ENCODE assay signal across 17 mouse cellular contexts in genomic region chr5:117658641-117659040, GRCm38 (mm10).
DNase-seq lines count a peak whose midpoint lies in the region; ATAC-seq and TF ChIP-seq lines count a peak whose summit lies in the region.
"Had no signal": no experiment of that assay in that cellular context is flagged by ENCODE, and none has a peak within 500 bp of the region (broad histone marks: within the 10 kb centered on the region; RNA-seq: fewer than 3 reads in every experiment).

No protein-coding gene starts in this region.

- no peak overlapping the region for H3K4me2 ChIP-seq in hindbrain, postnatal 0 days (ENCODE audit: low read depth, low read length)
- no peak overlapping the region for H3K4me2 ChIP-seq in hindbrain, embryonic 16.5 days (ENCODE audit: low read length)
- H3K4me2 ChIP-seq in midbrain, embryonic 16.5 days (ENCODE audit: low read length): no peak overlapping the region
- no peak overlapping the region for H3K4me2 ChIP-seq in midbrain, embryonic 13.5 days (replicated peaks)
- no peak overlapping the region for H3K4me2 ChIP-seq in embryonic facial prominence, embryonic 14.5 days (ENCODE audit: low read depth, low read length)
- H3K4me2 ChIP-seq: embryonic facial prominence, embryonic 13.5 days; liver, embryonic 12.5 days had no signal

- no peaks in the 10 kb centered on the region for H3K9me3 ChIP-seq in hindbrain, postnatal 0 days (ENCODE audit: low read length)
- no peaks in the 10 kb centered on the region for H3K9me3 ChIP-seq in hindbrain, embryonic 16.5 days (ENCODE audit: control insufficient read depth, low read length)
- H3K9me3 ChIP-seq in midbrain, embryonic 16.5 days (replicated peaks; ENCODE audit: control insufficient read depth, low read length, poor library complexity, severe bottlenecking): no peaks in the 10 kb centered on the region
- no peaks in the 10 kb centered on the region for H3K9me3 ChIP-seq in midbrain, embryonic 13.5 days
- H3K9me3 ChIP-seq in embryonic facial prominence, embryonic 14.5 days (ENCODE audit: control insufficient read depth, low read length): no peaks in the 10 kb centered on the region
- H3K9me3 ChIP-seq: embryonic facial prominence, embryonic 13.5 days; forebrain, embryonic 10.5 days; liver, embryonic 12.5 days; megakaryocyte, embryonic 14.5 days had no signal

- no peaks in the 10 kb centered on the region for H3K4me1 ChIP-seq in hindbrain, postnatal 0 days (ENCODE audit: insufficient read depth, low read length)
- no peaks in the 10 kb centered on the region; the same call in 1 of the 2 replicates for H3K4me1 ChIP-seq in hindbrain, embryonic 16.5 days (ENCODE audit: control insufficient read depth, insufficient read depth, low read depth, low read length)
- peaks cover 10% of the 10 kb centered on the region; the same call in 1 of the 2 replicates for H3K4me1 ChIP-seq in midbrain, embryonic 16.5 days (ENCODE audit: control insufficient read depth, insufficient read depth, low read length)
- 0 out of 2 replicates have a peak, but pooled peaks cover 3% of the 10 kb centered on the region for H3K4me1 ChIP-seq in midbrain, embryonic 13.5 days (replicated peaks)
- H3K4me1 ChIP-seq in embryonic facial prominence, embryonic 14.5 days (ENCODE audit: control insufficient read depth, insufficient read depth, low read length): no peaks in the 10 kb centered on the region
- H3K4me1 ChIP-seq: embryonic facial prominence, embryonic 13.5 days; liver, embryonic 12.5 days; megakaryocyte, embryonic 14.5 days had no signal

- no peaks in the 10 kb centered on the region for H3K36me3 ChIP-seq in hindbrain, postnatal 0 days (ENCODE audit: insufficient read depth, low read length)
- no peaks in the 10 kb centered on the region for H3K36me3 ChIP-seq in hindbrain, embryonic 16.5 days (ENCODE audit: control insufficient read depth, insufficient read depth, low read length)
- no peaks in the 10 kb centered on the region for H3K36me3 ChIP-seq in midbrain, embryonic 16.5 days (ENCODE audit: control insufficient read depth, insufficient read depth, low read length)
- H3K36me3 ChIP-seq in midbrain, embryonic 13.5 days: no peaks in the 10 kb centered on the region
- H3K36me3 ChIP-seq in embryonic facial prominence, embryonic 14.5 days (ENCODE audit: control insufficient read depth, insufficient read depth, low read length): no peaks in the 10 kb centered on the region
- H3K36me3 ChIP-seq: embryonic facial prominence, embryonic 13.5 days; forebrain, embryonic 10.5 days; liver, embryonic 12.5 days had no signal

- H3K4me3 ChIP-seq in hindbrain, postnatal 0 days (ENCODE audit: low read length): no peak overlapping the region
- no peak overlapping the region for H3K4me3 ChIP-seq in hindbrain, embryonic 16.5 days (ENCODE audit: low read length)
- H3K4me3 ChIP-seq in midbrain, embryonic 16.5 days (ENCODE audit: low read depth, low read length): no peak overlapping the region
- H3K4me3 ChIP-seq in midbrain, embryonic 13.5 days (replicated peaks): no peak overlapping the region
- no peak overlapping the region for H3K4me3 ChIP-seq in embryonic facial prominence, embryonic 14.5 days (ENCODE audit: low read depth, low read length)
- H3K4me3 ChIP-seq: embryonic facial prominence, embryonic 13.5 days; forebrain, embryonic 10.5 days; liver, embryonic 12.5 days; megakaryocyte, embryonic 14.5 days had no signal

- 29% methylated on average over 6 of the region's 6 CpGs for WGBS in hindbrain, postnatal 0 days
- WGBS in hindbrain, embryonic 16.5 days: 20% methylated on average over 6 of the region's 6 CpGs
- WGBS in midbrain, embryonic 16.5 days: 19% methylated on average over 6 of the region's 6 CpGs
- 32% methylated on average over 6 of the region's 6 CpGs for WGBS in midbrain, embryonic 13.5 days
- 21% methylated on average over 6 of the region's 6 CpGs for WGBS in embryonic facial prominence, embryonic 14.5 days

- TF ChIP-seq CTCF in hindbrain, postnatal 0 days (IDR thresholded peaks at IDR 0.05; ENCODE audit: low read depth): peak; percentile 22

- no peak overlapping the region for H3K9ac ChIP-seq in hindbrain, postnatal 0 days (replicated peaks; ENCODE audit: low read length)
- H3K9ac ChIP-seq in hindbrain, embryonic 16.5 days (ENCODE audit: low read depth, low read length): no peak overlapping the region
- no peak overlapping the region for H3K9ac ChIP-seq in midbrain, embryonic 16.5 days (ENCODE audit: low read depth, low read length)
- no peak overlapping the region for H3K9ac ChIP-seq in midbrain, embryonic 13.5 days (replicated peaks)
- H3K9ac ChIP-seq in embryonic facial prominence, embryonic 14.5 days (ENCODE audit: low read depth, low read length): no peak overlapping the region
- H3K9ac ChIP-seq: embryonic facial prominence, embryonic 13.5 days; liver, embryonic 12.5 days had no signal

- no peak overlapping the region for H3K27ac ChIP-seq in hindbrain, postnatal 0 days
- no peak overlapping the region for H3K27ac ChIP-seq in hindbrain, embryonic 16.5 days (ENCODE audit: low read depth, low read length)
- H3K27ac ChIP-seq in midbrain, embryonic 16.5 days (ENCODE audit: low read length): peak overlapping the region; percentile 40; the same call in 1 of the 2 replicates
- H3K27ac ChIP-seq in midbrain, embryonic 13.5 days: no peak overlapping the region
- H3K27ac ChIP-seq in embryonic facial prominence, embryonic 14.5 days (replicated peaks; ENCODE audit: low read depth, low read length): no peak overlapping the region
- H3K27ac ChIP-seq: embryonic facial prominence, embryonic 13.5 days; forebrain, embryonic 10.5 days; liver, embryonic 12.5 days had no signal

- H3K27me3 ChIP-seq in hindbrain, postnatal 0 days (ENCODE audit: insufficient read depth, low read length): no peaks in the 10 kb centered on the region
- H3K27me3 ChIP-seq in hindbrain, embryonic 16.5 days (replicated peaks; ENCODE audit: control insufficient read depth, insufficient read depth, low read length): no peaks in the 10 kb centered on the region
- H3K27me3 ChIP-seq in midbrain, embryonic 16.5 days (ENCODE audit: control insufficient read depth, insufficient read depth, low read depth, low read length): no peaks in the 10 kb centered on the region
- no peaks in the 10 kb centered on the region for H3K27me3 ChIP-seq in midbrain, embryonic 13.5 days
- H3K27me3 ChIP-seq in embryonic facial prominence, embryonic 14.5 days (replicated peaks; ENCODE audit: control insufficient read depth, insufficient read depth, low read length): no peaks in the 10 kb centered on the region
- H3K27me3 ChIP-seq: embryonic facial prominence, embryonic 13.5 days; liver, embryonic 12.5 days; megakaryocyte, embryonic 14.5 days had no signal

- peak; percentile 56 for DNase-seq in hindbrain, postnatal 0 days (ENCODE audit: low spot score)
- peak; percentile 42 for DNase-seq in embryonic facial prominence, embryonic 14.5 days (ENCODE audit: low spot score)
- no peak for DNase-seq in frontal cortex, postnatal 25 days (ENCODE audit: low spot score in 2 of 2)
- DNase-seq in spleen, adult 18-20 months: no peak
- DNase-seq: adrenal gland, postnatal 36 days; cerebellum, postnatal 14 days; kidney, postnatal 10 days; left cerebral cortex, postnatal 4 days; right cerebral cortex, postnatal 14 days had no signal

- no peak for ATAC-seq in hindbrain, postnatal 0 days
- no peak for ATAC-seq in hindbrain, embryonic 16.5 days
- ATAC-seq in midbrain, embryonic 16.5 days: no peak
- ATAC-seq in midbrain, embryonic 13.5 days: no peak
- peak; percentile 62; the same call in 1 of the 2 replicates for ATAC-seq in embryonic facial prominence, embryonic 14.5 days (ENCODE audit: low read depth)
- ATAC-seq: liver, embryonic 12.5 days; lung, postnatal 0 days had no signal

Comparison
In these comparisons a context has a peak if more than half of its experiments do, and no peak if none do; other contexts are left out.
1. DNase-seq: peak in hindbrain, postnatal 0 days (single experiment) and embryonic facial prominence, embryonic 14.5 days (single experiment); none in frontal cortex, postnatal 25 days (0 of 2) and spleen, adult 18-20 months (0 of 2).